Mouse (Mus musculus): Measurements from ENCODE around the gene C530008M17Rik. TPM values are rescaled to one million over a fixed set of nuclear protein-coding genes. Genes with fewer than 3 reads are reported as not detected.

Gene C530008M17Rik
- polyA plus RNA-seq, 1 experiment from 2014 or later = 18.4 TPM

GRCm38 (mm10) chr5:76781943-76782342, 125.6 kb downstream of the C530008M17Rik start:
- Histone ChIP-seq H3K9me3 (ENCODE audit: control insufficient read depth, low read length) (no peaks in the 10 kb centered on the region), H3K4me2 (ENCODE audit: low read depth, severe bottlenecking) (no peak overlapping the region), H3K4me1 (ENCODE audit: control insufficient read depth, insufficient read depth, low read length) (no peaks in the 10 kb centered on the region), H3K27ac (replicated peaks; ENCODE audit: low read depth, low read length) (no peak overlapping the region), H3K27me3 (ENCODE audit: control insufficient read depth, insufficient read depth, low read length) (no peaks in the 10 kb centered on the region), H3K36me3 (ENCODE audit: control insufficient read depth, insufficient read depth, low read length) (no peaks in the 10 kb centered on the region), H3K9ac (ENCODE audit: low read length) (no peak overlapping the region), H3K4me3 (ENCODE audit: low read depth, low read length) (no peak overlapping the region)
- 88% methylated on average over 13 of the region's 13 CpGs for WGBS
- no peak for ATAC-seq (ENCODE audit: insufficient number of reproducible peaks, low FRiP score, low TSS enrichment, low read depth)
- no peak for DNase-seq (ENCODE audit: low spot score)

GRCm38 (mm10) chr5:76782414-76783103, 126.2 kb downstream of the C530008M17Rik start:
- H3K27ac ChIP-seq (replicated peaks; ENCODE audit: low read depth, low read length) = no peak overlapping the region
- DNase-seq (ENCODE audit: low spot score) (no peak), ATAC-seq (ENCODE audit: insufficient number of reproducible peaks, low FRiP score, low TSS enrichment, low read depth) (no peak)
- H3K27me3 ChIP-seq (ENCODE audit: control insufficient read depth, insufficient read depth, low read length) = no peaks in the 10 kb centered on the region
- H3K4me1 ChIP-seq (ENCODE audit: control insufficient read depth, insufficient read depth, low read length) = no peaks in the 10 kb centered on the region
- no peak overlapping the region for H3K9ac ChIP-seq (ENCODE audit: low read length)
- H3K9me3 ChIP-seq (ENCODE audit: control insufficient read depth, low read length) = no peaks in the 10 kb centered on the region
- H3K4me2 ChIP-seq (ENCODE audit: low read depth, severe bottlenecking) = no peak overlapping the region
- H3K4me3 ChIP-seq (ENCODE audit: low read depth, low read length) = no peak overlapping the region
- H3K36me3 ChIP-seq (ENCODE audit: control insufficient read depth, insufficient read depth, low read length) = no peaks in the 10 kb centered on the region
- WGBS = 72% methylated on average over 7 of the region's 7 CpGs

GRCm38 (mm10) chr5:76783104-76783441, 126.8 kb downstream of the C530008M17Rik start:
- Histone ChIP-seq H3K4me3 (ENCODE audit: low read depth, low read length) (no peak overlapping the region), H3K9ac (ENCODE audit: low read length) (no peak overlapping the region), H3K9me3 (ENCODE audit: control insufficient read depth, low read length) (no peaks in the 10 kb centered on the region), H3K36me3 (ENCODE audit: control insufficient read depth, insufficient read depth, low read length) (no peaks in the 10 kb centered on the region), H3K4me2 (ENCODE audit: low read depth, severe bottlenecking) (no peak overlapping the region), H3K4me1 (ENCODE audit: control insufficient read depth, insufficient read depth, low read length) (no peaks in the 10 kb centered on the region), H3K27ac (replicated peaks; ENCODE audit: low read depth, low read length) (no peak overlapping the region), H3K27me3 (ENCODE audit: control insufficient read depth, insufficient read depth, low read length) (no peaks in the 10 kb centered on the region)
- no peak for ATAC-seq (ENCODE audit: insufficient number of reproducible peaks, low FRiP score, low TSS enrichment, low read depth)
- DNase-seq (ENCODE audit: low spot score) = no peak
- 81% methylated on average over 8 of the region's 8 CpGs for WGBS

- no peaks in the 10 kb centered on the region for H3K4me1 ChIP-seq (ENCODE audit: control insufficient read depth, insufficient read depth, low read length)
- no peak for ATAC-seq (ENCODE audit: insufficient number of reproducible peaks, low FRiP score, low TSS enrichment, low read depth)
- 78% methylated on average over 7 of the region's 7 CpGs for WGBS
These were observed 127.9 kb downstream of the C530008M17Rik start for GRCm38 (mm10) chr5:76784151-76784723.

GRCm38 (mm10) chr5:76785013-76785412, 128.7 kb downstream of the C530008M17Rik start:
- Histone ChIP-seq H3K27ac (replicated peaks; ENCODE audit: low read depth, low read length) (no peak overlapping the region), H3K27me3 (ENCODE audit: control insufficient read depth, insufficient read depth, low read length) (no peaks in the 10 kb centered on the region), H3K9ac (ENCODE audit: low read length) (no peak overlapping the region), H3K4me2 (ENCODE audit: low read depth, severe bottlenecking) (no peak overlapping the region), H3K36me3 (ENCODE audit: control insufficient read depth, insufficient read depth, low read length) (no peaks in the 10 kb centered on the region), H3K4me3 (ENCODE audit: low read depth, low read length) (no peak overlapping the region), H3K9me3 (ENCODE audit: control insufficient read depth, low read length) (no peaks in the 10 kb centered on the region), H3K4me1 (ENCODE audit: control insufficient read depth, insufficient read depth, low read length) (no peaks in the 10 kb centered on the region)
- ATAC-seq (ENCODE audit: insufficient number of reproducible peaks, low FRiP score, low TSS enrichment, low read depth) = no peak
- 81% methylated on average over 6 of the region's 6 CpGs for WGBS
- no peak for DNase-seq (ENCODE audit: low spot score)

More at GRCm38 (mm10) chr5:76784151-76784723, 127.9 kb downstream of the C530008M17Rik start:
- H3K27me3 ChIP-seq (ENCODE audit: control insufficient read depth, insufficient read depth, low read length) = no peaks in the 10 kb centered on the region
- no peak overlapping the region for H3K9ac ChIP-seq (ENCODE audit: low read length)
- no peak overlapping the region for H3K4me2 ChIP-seq (ENCODE audit: low read depth, severe bottlenecking)
- H3K4me3 ChIP-seq (ENCODE audit: low read depth, low read length) = no peak overlapping the region
- DNase-seq (ENCODE audit: low spot score) = no peak
- no peak overlapping the region for H3K27ac ChIP-seq (replicated peaks; ENCODE audit: low read depth, low read length)
- no peaks in the 10 kb centered on the region for H3K9me3 ChIP-seq (ENCODE audit: control insufficient read depth, low read length)
- H3K36me3 ChIP-seq (ENCODE audit: control insufficient read depth, insufficient read depth, low read length) = no peaks in the 10 kb centered on the region

- DNase-seq (ENCODE audit: low spot score) = no peak
- no peaks in the 10 kb centered on the region for H3K9me3 ChIP-seq (ENCODE audit: control insufficient read depth, low read length)
- no peaks in the 10 kb centered on the region for H3K36me3 ChIP-seq (ENCODE audit: control insufficient read depth, insufficient read depth, low read length)
- no peak for ATAC-seq (ENCODE audit: insufficient number of reproducible peaks, low FRiP score, low TSS enrichment, low read depth)
- H3K4me2 ChIP-seq (ENCODE audit: low read depth, severe bottlenecking) = no peak overlapping the region
- no peaks in the 10 kb centered on the region for H3K27me3 ChIP-seq (ENCODE audit: control insufficient read depth, insufficient read depth, low read length)
- no peak overlapping the region for H3K4me3 ChIP-seq (ENCODE audit: low read depth, low read length)
- H3K9ac ChIP-seq (ENCODE audit: low read length) = no peak overlapping the region
- WGBS = 88% methylated on average over 4 of the region's 4 CpGs
- H3K27ac ChIP-seq (replicated peaks; ENCODE audit: low read depth, low read length) = no peak overlapping the region
- no peaks in the 10 kb centered on the region for H3K4me1 ChIP-seq (ENCODE audit: control insufficient read depth, insufficient read depth, low read length)
These were observed 133.6 kb downstream of the C530008M17Rik start for GRCm38 (mm10) chr5:76789881-76790280.

- no peak overlapping the region for H3K9ac ChIP-seq (ENCODE audit: low read length)
- H3K27me3 ChIP-seq (ENCODE audit: control insufficient read depth, insufficient read depth, low read length) = no peaks in the 10 kb centered on the region
- H3K36me3 ChIP-seq (ENCODE audit: control insufficient read depth, insufficient read depth, low read length) = no peaks in the 10 kb centered on the region
- ATAC-seq (ENCODE audit: insufficient number of reproducible peaks, low FRiP score, low TSS enrichment, low read depth) (no peak), DNase-seq (ENCODE audit: low spot score) (no peak)
- H3K9me3 ChIP-seq (ENCODE audit: control insufficient read depth, low read length) = no peaks in the 10 kb centered on the region
- H3K4me2 ChIP-seq (ENCODE audit: low read depth, severe bottlenecking) = no peak overlapping the region
- H3K27ac ChIP-seq (replicated peaks; ENCODE audit: low read depth, low read length) = no peak overlapping the region
- 79% methylated on average over 4 of the region's 4 CpGs for WGBS
- no peak overlapping the region for H3K4me3 ChIP-seq (ENCODE audit: low read depth, low read length)
- H3K4me1 ChIP-seq (ENCODE audit: control insufficient read depth, insufficient read depth, low read length) = no peaks in the 10 kb centered on the region
These were observed 135.0 kb downstream of the C530008M17Rik start for GRCm38 (mm10) chr5:76791280-76791679.

GRCm38 (mm10) chr5:76792720-76793119, 136.4 kb downstream of the C530008M17Rik start:
- H3K27ac ChIP-seq (replicated peaks; ENCODE audit: low read depth, low read length) = no peak overlapping the region
- DNase-seq (ENCODE audit: low spot score) = no peak
- no peaks in the 10 kb centered on the region for H3K36me3 ChIP-seq (ENCODE audit: control insufficient read depth, insufficient read depth, low read length)
- H3K4me2 ChIP-seq (ENCODE audit: low read depth, severe bottlenecking) = no peak overlapping the region
- no peaks in the 10 kb centered on the region for H3K27me3 ChIP-seq (ENCODE audit: control insufficient read depth, insufficient read depth, low read length)
- H3K4me1 ChIP-seq (ENCODE audit: control insufficient read depth, insufficient read depth, low read length) = no peaks in the 10 kb centered on the region
- H3K9ac ChIP-seq (ENCODE audit: low read length) = no peak overlapping the region
- H3K9me3 ChIP-seq (ENCODE audit: control insufficient read depth, low read length) = no peaks in the 10 kb centered on the region
- no peak for ATAC-seq (ENCODE audit: insufficient number of reproducible peaks, low FRiP score, low TSS enrichment, low read depth)
- H3K4me3 ChIP-seq (ENCODE audit: low read depth, low read length) = no peak overlapping the region
- WGBS = 88% methylated on average over 6 of the region's 6 CpGs

- H3K4me1 ChIP-seq (ENCODE audit: control insufficient read depth, insufficient read depth, low read length) = no peaks in the 10 kb centered on the region
- H3K9me3 ChIP-seq (ENCODE audit: control insufficient read depth, low read length) = no peaks in the 10 kb centered on the region
- no peak overlapping the region for H3K27ac ChIP-seq (replicated peaks; ENCODE audit: low read depth, low read length)
- no peak overlapping the region for H3K9ac ChIP-seq (ENCODE audit: low read length)
- 96% methylated on average over 8 of the region's 8 CpGs for WGBS
- no peak for ATAC-seq (ENCODE audit: insufficient number of reproducible peaks, low FRiP score, low TSS enrichment, low read depth)
- no peak overlapping the region for H3K4me3 ChIP-seq (ENCODE audit: low read depth, low read length)
- no peaks in the 10 kb centered on the region for H3K27me3 ChIP-seq (ENCODE audit: control insufficient read depth, insufficient read depth, low read length)
- no peak overlapping the region for H3K4me2 ChIP-seq (ENCODE audit: low read depth, severe bottlenecking)
- no peak for DNase-seq (ENCODE audit: low spot score)
- no peaks in the 10 kb centered on the region for H3K36me3 ChIP-seq (ENCODE audit: control insufficient read depth, insufficient read depth, low read length)
These were observed 141.7 kb downstream of the C530008M17Rik start for GRCm38 (mm10) chr5:76798043-76798442.
